Mouse (Mus musculus) Muller cell, postnatal 12 days (primary cell): Measurements from ENCODE around the gene Rps6kb1.

Experiments
- DNase-seq: peaks from one replicate; pipeline ENCODE4 v3.0.0-alpha.2; 2015; ENCODE audit errors: inconsistent ontology term

Gene Rps6kb1

DNA sequence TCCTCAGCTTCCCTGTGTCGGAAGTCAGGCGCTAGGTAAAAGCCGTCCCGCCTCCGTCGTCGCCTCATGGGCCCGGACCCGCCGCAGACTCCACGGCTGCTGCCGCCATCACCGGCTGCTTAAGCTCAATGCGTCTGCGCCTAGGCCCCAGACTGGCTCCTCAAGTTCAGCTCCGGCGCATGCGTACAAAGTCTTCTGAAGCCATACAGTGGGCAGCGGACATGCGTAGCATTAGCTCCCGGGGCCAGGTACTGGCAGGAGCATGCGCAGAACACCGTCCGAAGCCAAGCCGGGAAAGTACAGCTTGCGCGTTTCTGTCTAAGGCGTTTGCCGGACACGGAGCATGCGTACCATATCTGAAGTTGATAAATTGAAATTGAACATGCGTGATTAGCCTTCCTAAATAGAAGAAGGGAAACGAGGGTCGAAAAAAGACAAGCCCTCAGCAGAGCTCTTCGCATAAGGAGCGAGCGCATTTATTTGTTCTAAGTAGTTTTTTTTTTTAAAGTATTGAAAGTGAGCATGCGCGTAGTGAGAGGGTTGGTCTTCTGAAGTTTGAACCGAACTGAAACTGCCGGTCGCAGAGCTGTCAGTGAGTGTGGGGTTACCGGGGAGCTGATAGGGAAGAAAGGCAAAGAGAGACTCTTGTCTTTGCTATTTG, at the start of gene Rps6kb1, which contains the start of gene Tubd1:
Rps6kb1 (minus strand) TSS at position 167 of the 661 bp plus-strand sequence.
Tubd1 (plus strand) TSS at position 353 of the 661 bp plus-strand sequence.
- peak; percentile 98 for DNase-seq

DNA sequence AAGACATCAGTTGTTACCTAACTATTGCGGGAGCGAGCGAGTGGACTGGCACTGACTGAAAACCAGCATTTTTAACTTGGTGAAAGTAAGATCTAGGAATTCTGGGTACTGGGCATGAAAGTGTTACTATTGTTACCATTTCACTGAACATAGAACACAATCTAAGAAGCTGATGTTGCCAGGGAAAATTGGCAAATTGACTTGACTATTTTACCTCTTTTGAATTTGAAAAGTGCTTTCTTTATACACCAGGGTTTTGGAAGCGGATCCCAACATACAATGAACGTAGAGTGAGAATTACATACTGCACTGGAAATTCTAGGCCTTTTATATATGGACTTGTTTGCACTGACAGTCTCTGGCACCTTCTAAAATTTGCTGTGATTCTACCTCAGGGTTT, 48.8 kb upstream of the Rps6kb1 start:
- no peak for DNase-seq

DNA sequence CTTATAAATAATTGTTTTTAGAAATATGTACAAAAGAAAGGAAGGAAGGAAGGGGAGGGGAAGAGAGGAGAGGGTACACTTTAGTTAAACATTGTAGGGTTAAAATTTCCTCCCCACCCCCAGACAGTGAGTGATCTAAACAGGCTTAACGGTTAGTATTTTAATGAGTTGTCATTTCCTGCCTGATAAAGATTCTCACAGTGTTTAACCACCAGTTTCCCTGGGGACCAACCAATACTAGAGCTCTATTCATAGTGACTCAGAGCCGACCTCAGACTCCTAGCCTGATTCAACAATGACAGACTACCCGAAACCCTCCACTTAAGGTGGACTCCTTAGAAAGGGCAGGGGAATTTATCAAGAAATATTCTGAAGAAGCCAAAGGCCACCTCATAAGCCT, 48.4 kb upstream of the Rps6kb1 start:
- DNase-seq: peak; percentile 85

DNA sequence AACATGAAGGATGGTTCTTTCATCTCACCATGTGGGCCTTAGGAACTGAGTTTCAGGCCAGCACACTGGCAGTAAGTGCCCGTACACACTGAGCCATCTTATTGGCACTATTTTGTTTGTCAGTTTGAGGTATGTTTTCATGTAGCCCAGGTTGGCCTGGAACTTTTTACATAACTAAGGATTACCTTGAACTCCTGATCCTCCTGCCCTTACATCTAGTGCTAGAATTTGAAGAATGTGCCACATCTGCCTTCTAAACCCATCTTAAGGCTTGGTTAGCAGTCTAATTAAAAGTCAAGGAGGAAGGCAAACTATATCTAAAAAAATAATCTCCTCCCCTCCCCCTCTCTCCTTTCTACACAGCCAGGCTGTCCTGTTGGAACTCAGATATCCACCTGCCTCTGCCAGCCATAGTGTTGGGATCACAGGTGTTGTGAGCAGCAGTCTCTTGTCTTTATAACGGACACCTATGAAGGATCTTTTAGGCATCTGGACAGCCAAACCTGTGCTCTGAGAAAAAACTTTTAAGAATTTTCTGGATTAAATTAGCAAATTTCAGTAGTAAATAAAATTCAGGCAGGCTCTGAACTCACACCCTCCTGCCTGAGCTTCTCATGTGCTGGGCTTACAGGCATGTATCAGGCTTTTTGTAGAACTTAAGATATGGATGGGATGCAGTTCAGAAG, 47.5 kb upstream of the Rps6kb1 start:
- DNase-seq: no peak

DNA sequence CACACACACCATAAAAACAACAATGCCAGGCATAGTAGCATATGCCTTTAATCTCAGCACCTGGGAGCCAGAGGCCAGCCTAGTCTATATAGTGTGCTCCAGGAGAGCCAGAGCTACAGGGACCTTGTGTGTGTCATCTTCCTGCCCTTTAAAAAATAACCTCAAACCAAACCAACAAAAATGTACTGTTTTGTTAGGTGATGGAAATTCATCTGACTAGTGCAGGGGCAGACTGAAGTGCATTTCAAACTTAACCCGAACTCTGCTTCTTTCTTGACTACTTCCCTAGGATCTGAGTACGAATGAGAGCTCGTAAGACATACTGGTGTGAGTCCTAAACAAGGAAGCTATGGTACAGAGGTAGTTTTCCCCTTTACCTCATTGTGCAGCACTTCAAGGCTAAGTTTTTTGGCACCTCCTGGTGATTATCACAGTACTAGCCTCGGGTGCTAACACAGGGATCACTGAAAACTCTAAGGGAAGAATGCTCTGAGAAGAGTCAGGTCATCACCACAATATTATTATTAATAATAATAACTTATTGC, 46.8 kb upstream of the Rps6kb1 start:
- no peak for DNase-seq

DNA sequence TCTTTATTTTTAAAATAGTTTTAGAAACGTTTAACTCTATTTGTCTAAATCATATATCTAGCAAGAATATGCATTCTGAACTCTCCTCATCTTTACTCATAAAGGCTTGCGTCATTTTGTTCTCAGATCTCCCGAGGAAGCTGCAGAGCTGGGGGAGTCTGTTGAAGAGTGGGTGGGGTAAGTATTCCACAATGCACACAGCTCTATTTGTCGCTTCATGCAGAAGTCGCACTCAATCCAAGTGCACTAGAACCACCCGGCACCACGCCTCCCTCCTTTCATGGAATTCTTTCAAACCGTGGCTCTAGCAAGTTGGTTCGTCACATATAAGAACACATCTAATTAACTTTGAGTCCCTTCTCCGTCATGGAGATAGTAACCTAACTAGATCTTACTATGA, 46.0 kb upstream of the Rps6kb1 start:
- no peak for DNase-seq

DNA sequence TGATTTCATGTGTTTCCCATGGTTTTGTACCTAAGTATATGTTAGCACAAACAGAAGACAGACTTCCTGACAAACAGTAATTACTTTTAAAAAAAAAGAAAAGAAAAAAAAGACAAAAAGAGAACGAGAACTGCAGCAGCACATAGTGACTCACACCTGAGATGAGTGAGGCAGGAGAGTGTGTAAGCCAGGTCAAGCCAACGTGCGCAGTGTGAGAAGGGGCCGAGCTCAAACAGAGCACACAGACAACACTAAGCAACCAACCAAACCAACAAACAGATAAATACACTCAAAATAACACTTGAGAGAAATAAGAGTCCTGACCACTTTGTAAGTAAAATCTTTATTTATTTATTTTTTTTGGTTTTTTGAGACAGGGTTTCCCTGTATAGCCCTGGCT, 45.5 kb upstream of the Rps6kb1 start:
- DNase-seq: no peak

DNA sequence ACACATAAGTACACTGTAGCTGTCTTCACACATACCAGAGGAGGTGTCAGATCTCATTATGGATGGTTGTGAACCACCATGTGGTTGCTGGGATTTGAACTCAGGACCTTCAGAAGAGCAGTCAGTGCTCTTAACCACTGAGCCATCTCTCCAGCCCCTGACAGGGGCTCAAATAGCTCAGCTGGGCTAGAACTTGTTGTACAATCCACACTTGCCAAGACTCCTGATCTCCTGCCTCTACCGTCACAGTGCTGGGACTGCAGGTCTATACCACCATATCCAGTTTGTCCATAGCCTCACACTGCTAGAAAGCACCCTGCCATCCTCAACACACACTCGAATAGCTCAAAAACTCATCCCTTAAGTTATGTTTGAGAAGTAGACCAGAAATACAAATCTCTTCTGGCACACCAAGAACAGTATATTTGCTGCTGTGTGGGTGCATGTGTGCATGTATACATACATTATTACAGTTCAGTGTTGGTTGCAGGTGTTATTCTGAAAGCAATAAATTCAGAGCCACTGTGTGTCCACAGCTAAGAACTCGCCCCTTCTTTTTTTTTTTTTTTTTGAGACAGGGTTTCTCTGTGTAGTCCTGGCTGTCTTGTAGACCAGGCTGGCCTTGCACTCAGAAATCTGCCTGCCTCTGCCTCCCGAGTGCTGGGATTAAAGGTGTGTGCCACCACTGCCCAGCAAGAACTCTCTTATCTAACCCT, 44.1 kb upstream of the Rps6kb1 start:
- no peak for DNase-seq

DNA sequence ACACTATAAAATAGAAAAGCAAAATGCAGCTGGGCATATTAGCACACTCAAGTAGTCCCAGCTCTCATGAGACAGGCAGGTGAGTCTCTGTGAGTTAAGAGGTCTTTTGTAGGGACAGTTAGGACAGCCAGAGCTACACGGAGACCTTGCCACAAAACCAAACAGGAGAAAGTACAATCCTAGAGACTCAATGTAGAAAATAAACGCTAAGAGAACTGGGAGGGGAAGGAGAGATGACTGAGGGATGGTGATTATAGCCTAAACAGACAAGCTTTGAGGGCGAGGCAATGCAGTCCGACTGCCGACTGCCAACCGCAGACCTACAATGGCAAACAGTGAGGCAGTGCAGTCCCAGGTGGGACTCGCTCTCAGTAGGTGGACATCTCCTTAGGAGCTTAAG, 43.2 kb upstream of the Rps6kb1 start:
- no peak for DNase-seq

DNA sequence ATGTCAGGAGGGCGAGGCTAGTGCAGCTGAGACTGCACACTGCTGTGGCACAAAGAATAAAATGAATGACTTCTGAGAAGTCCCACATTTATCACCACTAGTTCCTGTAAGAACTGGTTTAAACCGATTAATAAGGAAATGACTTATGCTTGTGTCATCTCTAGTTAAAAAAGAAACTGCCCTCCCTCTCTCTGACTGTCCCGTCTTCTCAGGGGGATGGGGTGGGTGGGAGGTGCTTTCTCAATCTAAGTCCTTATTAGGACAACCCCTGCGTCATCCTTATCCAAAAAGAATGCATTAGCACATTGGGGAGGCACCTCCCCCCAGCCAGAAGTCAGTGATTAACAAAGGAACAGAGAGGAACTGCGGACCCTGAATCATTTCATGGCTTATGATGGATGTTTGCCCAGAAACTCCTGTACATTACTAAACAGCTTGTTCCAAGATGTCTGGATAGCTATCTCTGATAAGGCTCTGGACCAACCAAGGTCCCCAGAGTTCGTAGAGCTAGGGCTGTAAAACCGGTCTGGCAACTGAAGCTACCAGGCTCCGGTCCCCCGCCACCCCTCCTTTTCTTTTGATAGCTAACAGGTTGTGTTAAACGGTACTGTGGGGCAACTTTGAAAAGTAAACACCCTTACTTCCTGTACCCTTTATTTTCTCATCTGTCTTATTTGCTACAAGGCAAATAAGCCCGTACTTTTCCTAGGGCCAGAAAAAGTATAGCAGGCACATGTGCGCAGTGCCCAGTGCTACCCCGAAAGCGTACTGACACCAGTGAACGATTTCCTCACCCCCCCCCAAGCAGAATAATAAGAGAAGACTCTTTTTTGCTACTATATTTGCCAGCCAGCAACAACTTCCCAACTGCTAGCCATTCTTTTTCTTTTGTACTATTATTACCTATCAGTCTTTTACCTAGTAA, 42.5 kb upstream of the Rps6kb1 start:
- peak; percentile 100 for DNase-seq

DNA sequence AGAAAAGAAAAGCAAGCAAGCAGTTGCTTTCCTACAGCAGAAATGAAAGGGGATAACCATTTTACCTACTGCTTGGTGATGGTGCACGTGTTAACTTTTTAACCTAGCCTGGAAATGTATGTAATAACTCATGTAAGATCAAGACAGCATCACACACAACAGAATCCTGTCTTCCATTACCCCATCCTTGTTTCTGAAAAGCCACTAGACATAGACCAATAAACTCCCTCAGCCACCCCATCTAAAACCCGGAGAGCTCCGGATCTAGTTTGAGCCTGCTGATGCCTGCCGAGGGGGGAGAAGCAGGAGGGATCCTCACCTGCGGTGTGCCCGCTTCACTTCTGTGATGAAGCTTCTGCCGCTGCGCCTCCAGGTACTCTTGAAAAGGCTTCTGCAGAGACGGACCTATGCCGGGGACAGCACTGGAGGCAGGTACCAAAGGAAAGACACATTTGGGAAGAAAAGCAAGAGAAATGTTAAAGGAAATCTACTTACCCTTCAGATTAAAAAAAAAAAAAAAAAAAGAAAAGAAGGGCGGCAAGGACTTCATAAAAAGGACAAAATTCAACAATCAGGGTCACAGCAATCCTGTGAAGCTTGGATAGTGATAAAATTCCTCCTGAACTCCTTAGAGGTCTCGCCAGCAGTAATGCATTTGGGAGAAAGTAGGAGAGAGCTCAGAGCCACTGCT, 41.7 kb upstream of the Rps6kb1 start:
- DNase-seq: peak; percentile 79

DNA sequence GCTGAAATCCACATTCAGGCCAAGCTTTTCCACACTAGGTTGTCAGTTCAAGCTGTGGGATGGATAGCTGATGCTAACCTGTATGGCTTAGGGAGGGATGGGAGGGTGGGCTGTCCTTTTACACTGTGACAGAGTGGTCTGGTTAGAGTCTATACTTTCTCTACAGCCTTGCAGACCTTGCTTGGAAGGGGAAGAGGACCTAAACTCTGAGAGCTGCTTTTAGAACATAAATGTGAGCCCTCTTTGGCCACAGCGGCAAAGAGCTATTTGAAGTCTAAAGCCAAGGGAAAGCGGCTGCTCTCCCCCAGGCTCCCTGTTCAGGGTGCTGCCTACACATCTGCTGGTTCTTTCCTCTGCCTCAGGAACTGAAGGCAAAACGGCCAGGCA, 41.0 kb upstream of the Rps6kb1 start:
- peak; percentile 46 for DNase-seq

DNA sequence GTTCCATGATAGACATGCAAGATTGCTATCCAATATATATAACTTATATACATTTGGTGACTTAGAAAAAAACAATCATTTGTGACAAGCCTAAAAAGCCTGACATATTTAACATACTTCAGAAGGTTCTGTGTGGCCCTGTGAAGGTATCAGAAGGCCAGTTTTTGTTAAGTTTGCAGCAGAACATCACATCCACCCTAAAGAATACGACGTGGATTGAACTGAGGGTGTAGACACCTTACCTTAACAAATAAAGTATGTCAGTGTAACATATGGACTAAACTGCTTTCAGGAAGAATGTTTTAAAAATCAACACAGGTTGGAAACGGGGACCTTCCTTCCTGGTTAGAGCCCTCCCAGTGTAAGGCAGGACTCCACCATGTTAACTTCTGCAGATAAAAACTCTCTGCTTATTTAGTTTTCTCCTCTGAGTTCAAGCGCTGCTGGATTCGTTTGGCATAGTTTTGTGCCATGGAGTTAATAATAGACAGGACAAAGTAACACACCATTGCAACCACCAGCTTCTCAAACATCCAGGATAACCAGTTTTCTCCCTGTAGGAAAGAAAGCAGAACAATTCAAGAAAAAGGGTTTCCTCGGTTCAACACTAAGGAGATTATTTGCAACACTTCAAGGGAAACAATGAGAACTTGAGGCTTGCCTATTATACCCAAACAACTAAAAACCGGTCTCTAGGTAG, 40.4 kb upstream of the Rps6kb1 start:
- peak; percentile 42 for DNase-seq

DNA sequence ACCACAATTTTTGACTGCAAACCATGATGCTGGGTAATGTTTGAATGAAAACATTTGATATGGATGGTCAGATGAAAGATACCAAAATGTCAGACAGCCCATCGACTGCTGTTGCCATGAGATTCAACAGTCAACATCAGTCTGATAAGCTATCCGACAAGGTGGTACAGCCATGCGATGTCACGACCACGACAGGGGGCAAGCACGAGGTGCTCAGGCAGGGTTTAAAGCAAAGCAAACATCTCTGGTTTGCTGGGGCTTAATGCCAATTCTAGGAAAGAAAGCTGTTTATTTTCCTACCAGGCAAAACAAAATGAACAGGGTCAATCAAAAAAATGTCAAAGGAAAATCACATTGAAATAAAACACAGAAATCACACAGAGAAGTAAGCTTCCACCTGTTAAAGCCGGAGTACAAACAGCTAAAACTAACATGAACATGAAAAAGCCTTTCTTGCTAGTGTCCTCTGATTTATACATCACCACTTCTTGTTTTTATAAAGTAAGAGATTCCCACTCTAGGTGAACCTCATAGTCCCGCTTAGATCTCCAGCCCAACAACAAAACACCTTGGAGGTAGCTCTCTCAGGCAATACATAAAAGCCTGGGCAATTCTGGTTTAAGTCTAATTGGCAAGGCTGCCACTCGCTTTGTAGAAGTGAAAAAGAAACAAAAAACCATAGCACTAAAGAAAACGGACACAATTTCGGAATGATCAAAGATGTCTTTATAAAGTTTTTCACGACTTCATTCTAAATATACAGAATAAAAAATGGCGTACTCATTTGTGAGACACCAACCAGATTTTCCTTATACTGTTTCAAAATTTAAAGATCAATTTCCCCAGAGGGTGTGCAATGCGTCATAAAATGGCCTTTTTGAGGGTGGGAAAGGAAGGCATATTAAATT, 39.6 kb upstream of the Rps6kb1 start:
- no peak for DNase-seq

DNA sequence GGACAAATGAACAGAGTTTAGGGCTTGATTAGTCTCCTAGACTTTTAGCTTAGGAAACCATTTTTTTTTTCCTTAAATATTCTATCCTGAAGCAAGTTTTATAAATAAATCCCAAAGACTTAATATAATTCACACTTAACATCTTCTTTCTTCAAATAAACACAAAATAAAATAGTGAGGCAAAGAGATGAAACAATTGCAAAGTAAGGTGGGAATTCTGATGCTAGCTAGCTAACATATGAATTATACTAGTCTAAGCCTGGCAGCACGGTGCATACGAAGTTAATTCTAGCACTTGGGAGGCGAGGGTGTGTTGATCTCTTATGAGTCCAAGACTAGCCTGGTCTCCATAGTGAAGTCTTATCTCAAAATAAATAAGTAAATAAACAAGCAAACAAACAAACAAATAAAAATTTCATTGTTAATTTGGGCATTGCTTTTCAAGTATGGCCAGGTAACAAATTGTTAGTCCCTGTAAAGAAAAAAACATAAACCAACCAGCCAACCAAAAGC, 38.8 kb upstream of the Rps6kb1 start:
- peak; percentile 45 for DNase-seq

DNA sequence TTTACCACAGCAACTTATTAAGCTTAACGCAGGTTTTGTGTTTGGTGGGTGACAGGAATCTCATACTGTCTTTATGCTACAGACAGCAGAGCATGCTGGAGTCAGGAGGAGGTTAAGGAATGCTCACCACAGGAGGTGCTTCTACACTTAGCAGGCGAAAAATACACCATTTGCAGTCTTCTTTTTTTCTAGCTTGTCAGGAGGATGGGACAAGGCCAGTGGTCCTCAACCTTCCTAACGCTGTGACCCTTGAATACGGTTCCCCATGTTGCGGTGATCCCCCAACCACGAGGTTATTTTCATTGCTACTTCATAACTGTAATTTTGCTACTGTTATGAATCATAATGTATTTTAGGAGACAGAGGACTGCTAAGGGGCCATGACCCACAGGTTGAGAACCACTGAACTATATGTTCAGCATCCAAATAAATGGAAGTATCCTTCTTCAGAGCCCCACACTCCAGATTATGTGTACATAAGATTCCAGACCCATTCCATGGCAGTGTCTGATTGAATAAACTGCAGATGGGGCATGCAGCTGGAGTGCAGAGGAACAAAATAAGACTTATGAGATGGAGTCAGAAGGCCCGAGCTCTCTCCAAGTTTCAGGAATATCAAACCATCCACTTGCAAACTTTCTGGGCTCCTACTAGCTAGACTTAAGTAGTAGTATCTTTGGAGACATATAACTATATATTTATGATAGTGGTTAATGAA, 38.1 kb upstream of the Rps6kb1 start:
- DNase-seq: peak; percentile 76

DNA sequence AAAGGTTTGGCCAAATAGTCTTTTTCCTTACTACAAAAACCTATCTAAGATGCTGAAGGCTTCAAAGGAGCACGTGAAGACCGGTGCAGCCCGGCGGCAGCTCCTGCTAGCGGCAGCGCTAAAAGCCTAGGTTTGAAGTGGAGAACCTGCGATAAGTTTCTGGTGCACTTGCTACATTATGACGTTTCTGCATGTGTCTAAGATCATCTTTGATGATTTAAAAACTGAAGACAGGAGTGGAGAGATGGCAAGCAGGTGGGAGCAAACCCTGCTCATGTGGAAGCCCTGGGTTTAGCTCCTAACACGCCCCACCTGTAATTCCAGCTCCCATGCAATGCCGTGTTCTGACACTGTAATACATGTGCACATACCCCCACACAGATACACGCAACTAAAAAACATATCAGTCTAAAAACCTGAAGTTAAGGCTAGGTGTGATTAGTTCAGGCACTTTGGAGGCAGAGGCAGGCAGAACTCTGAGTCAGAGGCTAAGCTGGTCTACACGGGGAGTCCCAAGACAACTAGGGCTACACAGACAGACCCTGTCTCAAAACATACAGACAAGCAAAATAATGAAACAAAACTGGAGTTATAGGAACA, 37.4 kb upstream of the Rps6kb1 start:
- DNase-seq: peak; percentile 81

DNA sequence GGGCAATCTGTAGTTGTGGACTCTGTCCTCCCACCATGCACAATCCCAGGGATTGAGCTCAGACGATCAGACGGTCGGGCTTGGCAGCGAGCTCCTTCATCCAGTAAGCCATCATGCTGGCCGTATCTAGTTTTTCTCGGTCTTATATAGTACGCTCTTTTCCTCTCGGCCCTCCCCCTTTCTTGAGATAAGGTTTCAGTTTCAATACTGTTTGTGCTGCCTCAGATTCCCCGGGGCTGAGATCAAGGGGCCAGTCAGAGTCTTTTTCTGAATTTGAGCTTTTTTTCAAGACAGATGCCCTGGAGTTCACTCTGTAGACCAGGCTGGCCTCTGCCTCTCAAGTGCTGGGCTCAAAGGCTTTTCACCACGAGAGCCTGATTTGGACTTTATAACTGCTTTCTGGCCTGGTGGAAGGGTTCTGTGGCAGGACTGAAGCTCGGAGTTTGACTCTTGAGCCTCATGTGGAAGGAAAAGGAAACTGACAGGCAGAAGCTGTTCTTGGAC, 36.7 kb upstream of the Rps6kb1 start:
- peak; percentile 73 for DNase-seq
